Mouse (Mus musculus): ENCODE measurements around the gene Unc45a.

Gene Unc45a

DNA sequence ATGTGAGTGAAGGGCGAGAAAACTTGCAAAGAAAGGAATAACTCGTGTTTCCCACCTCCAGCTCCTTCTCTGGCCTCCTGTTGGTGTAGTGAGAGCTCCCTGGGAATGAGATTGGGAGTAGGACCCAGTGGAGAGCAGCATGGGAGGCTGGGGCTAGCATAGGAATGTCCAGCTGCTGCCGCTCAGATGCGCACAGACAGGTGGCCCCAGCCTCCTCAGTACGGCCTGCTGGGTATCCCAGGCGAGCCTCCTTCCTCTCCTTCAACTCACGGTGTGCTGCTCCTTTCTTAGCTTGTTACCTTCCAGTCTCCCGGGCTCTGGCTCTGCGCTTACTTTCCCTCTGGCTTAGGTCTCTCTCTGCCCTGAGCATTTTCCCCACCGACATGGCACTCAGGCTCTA, 60.8 kb downstream of the Unc45a start:
- no peak for DNase-seq

DNA sequence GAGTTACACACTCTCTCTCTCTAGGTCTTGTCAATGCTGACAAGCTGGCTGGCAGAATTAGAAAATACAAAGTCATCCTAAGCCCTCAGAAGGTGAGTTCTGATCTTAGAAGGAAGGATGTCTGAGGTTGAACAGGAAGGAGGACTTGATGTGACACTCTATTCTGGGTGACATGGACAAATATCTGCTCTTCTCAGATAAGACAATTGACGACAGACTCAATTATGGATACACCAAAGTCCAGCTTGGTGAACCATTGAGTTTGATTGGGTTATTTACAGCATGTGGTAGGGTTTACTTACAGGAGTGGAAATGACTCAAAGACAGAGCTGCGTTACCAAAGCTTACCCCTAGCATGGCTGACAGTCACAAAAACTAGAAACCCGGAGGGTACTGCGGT, 64.4 kb downstream of the Unc45a start:
- DNase-seq, result no peak
